In genomic region chr6:124918890-124919627, GRCm38 (mm10) we compare ENCODE assay signal across 9 mouse cellular contexts. TPM values are rescaled to one million over a fixed set of nuclear protein-coding genes. Genes with fewer than 3 reads are reported as not detected.
DNase-seq lines count a peak whose midpoint lies in the region; ATAC-seq lines count a peak whose summit lies in the region.
"Had no signal": no experiment of that assay in that cellular context is flagged by ENCODE, and none has a peak within 500 bp of the region (broad histone marks: within the 10 kb centered on the region; RNA-seq: fewer than 3 reads in every experiment).

No protein-coding gene starts in this region.

- H3K36me3 ChIP-seq in heart, embryonic 11.5 days (ENCODE audit: control insufficient read depth, insufficient read depth, low read length), result peaks cover 7% of the 10 kb centered on the region
- peaks cover 15% of the 10 kb centered on the region for H3K36me3 ChIP-seq in hindbrain, embryonic 10.5 days
- H3K36me3 ChIP-seq in midbrain, embryonic 10.5 days, result peaks cover 13% of the 10 kb centered on the region
- H3K36me3 ChIP-seq: G1E had no signal

- peak overlapping the region; percentile 99 for H3K27ac ChIP-seq in heart, embryonic 11.5 days (ENCODE audit: low read depth, low read length)
- H3K27ac ChIP-seq in hindbrain, embryonic 10.5 days, result peak overlapping the region; percentile 100
- peak overlapping the region; percentile 99 for H3K27ac ChIP-seq in midbrain, embryonic 10.5 days (replicated peaks)

- DNase-seq in heart, adult 9 months (ENCODE audit: low spot score in 2 of 2), result no peak
- DNase-seq in MN1 (ENCODE audit: low spot score), result peak; percentile 67
- DNase-seq in hindbrain, embryonic 10.5 days (ENCODE audit: low spot score), result peak; percentile 25
- peak; percentile 30 for DNase-seq in midbrain, embryonic 10.5 days (ENCODE audit: low spot score)
- DNase-seq in left cerebral cortex, postnatal 10 days (ENCODE audit: extremely low spot score in 1 of 2, low spot score in 2 of 2), result no peak
- DNase-seq in thymus, postnatal 0 days (ENCODE audit: low spot score), result no peak
- DNase-seq in spleen, postnatal 14 days (ENCODE audit: low spot score in 2 of 2), result no peak

- ATAC-seq in heart, embryonic 11.5 days (replicated peaks; ENCODE audit: insufficient number of reproducible peaks, low FRiP score, low TSS enrichment), result no peak

- peaks cover 42% of the 10 kb centered on the region for H3K4me1 ChIP-seq in heart, embryonic 11.5 days (ENCODE audit: control insufficient read depth, insufficient read depth, low read length)
- H3K4me1 ChIP-seq in hindbrain, embryonic 10.5 days (replicated peaks), result peaks cover 78% of the 10 kb centered on the region
- H3K4me1 ChIP-seq in midbrain, embryonic 10.5 days, result peaks cover 72% of the 10 kb centered on the region

- no peaks in the 10 kb centered on the region for H3K27me3 ChIP-seq in heart, embryonic 11.5 days (ENCODE audit: control insufficient read depth, insufficient read depth, low read length)
- no peaks in the 10 kb centered on the region for H3K27me3 ChIP-seq in hindbrain, embryonic 10.5 days (ENCODE audit: insufficient read depth, poor library complexity, severe bottlenecking)
- H3K27me3 ChIP-seq in midbrain, embryonic 10.5 days (ENCODE audit: low read depth, poor library complexity, severe bottlenecking), result no peaks in the 10 kb centered on the region

- peak overlapping the region; percentile 98 for H3K9ac ChIP-seq in heart, embryonic 11.5 days (ENCODE audit: low read depth, low read length)

- WGBS in heart, embryonic 11.5 days (ENCODE audit: insufficient replicate concordance), result 26% methylated on average over 13 of the region's 14 CpGs
- WGBS in hindbrain, embryonic 10.5 days, result 22% methylated on average over 14 of the region's 14 CpGs
- 25% methylated on average over 13 of the region's 14 CpGs for WGBS in midbrain, embryonic 10.5 days

- intact Hi-C loops in left cerebral cortex, postnatal 10 days (cut with DNase I), result no loop called here

- H3K4me3 ChIP-seq in heart, embryonic 11.5 days (ENCODE audit: low read depth, low read length), result peak overlapping the region; percentile 80
- H3K4me3 ChIP-seq in hindbrain, embryonic 10.5 days, result peak overlapping the region; percentile 90
- peak overlapping the region; percentile 90 for H3K4me3 ChIP-seq in midbrain, embryonic 10.5 days

- H3K9me3 ChIP-seq in heart, embryonic 11.5 days (replicated peaks; ENCODE audit: control insufficient read depth, low read length), result no peaks in the 10 kb centered on the region
- H3K9me3 ChIP-seq in hindbrain, embryonic 10.5 days, result no peaks in the 10 kb centered on the region
- no peaks in the 10 kb centered on the region for H3K9me3 ChIP-seq in midbrain, embryonic 10.5 days (replicated peaks)
- H3K9me3 ChIP-seq: G1E had no signal

- H3K4me2 ChIP-seq in heart, embryonic 11.5 days, result peak overlapping the region; percentile 90

RNA-seq across cellular contexts. Expression of gene Ptms, which starts 0.8 kb away (rescaled TPM):
- 138 and 158 TPM in 2 replicates for polyA plus RNA-seq in heart, embryonic 11.5 days (2014; fragmentation: Nextera tagmentation; extraction: Ambion mirVana)
- polyA plus RNA-seq in hindbrain, embryonic 10.5 days (2016; fragmentation: Nextera tagmentation; extraction: Ambion mirVana), result 271 and 416 TPM in 2 replicates
- 261 and 296 TPM in 2 replicates for polyA plus RNA-seq in midbrain, embryonic 10.5 days (2016; fragmentation: Nextera tagmentation; extraction: Ambion mirVana)
- 1,000 to 10,000 TPM; 1,368 to 1,394 TPM for total RNA-seq in left cerebral cortex, postnatal 10 days (2021)
- 204 and 256 TPM in 2 replicates for polyA plus RNA-seq in thymus, postnatal 0 days (2015; fragmentation: Nextera tagmentation; extraction: Ambion mirVana)

RNA-seq across cellular contexts. Expression of gene Lag3, which starts 7.6 kb away (rescaled TPM):
- polyA plus RNA-seq in heart, embryonic 11.5 days (2014; fragmentation: Nextera tagmentation; extraction: Ambion mirVana), result 1.1 and 1.3 TPM in 2 replicates
- 1.1 and 1.3 TPM in 2 replicates for polyA plus RNA-seq in hindbrain, embryonic 10.5 days (2016; fragmentation: Nextera tagmentation; extraction: Ambion mirVana)
- polyA plus RNA-seq in midbrain, embryonic 10.5 days (2016; fragmentation: Nextera tagmentation; extraction: Ambion mirVana), result 1.0 and 1.5 TPM in 2 replicates
- 1 to 10 TPM; 1.4 to 1.5 TPM for total RNA-seq in left cerebral cortex, postnatal 10 days (2021)
- 5.5 and 6.1 TPM in 2 replicates for polyA plus RNA-seq in thymus, postnatal 0 days (2015; fragmentation: Nextera tagmentation; extraction: Ambion mirVana)
- polyA plus RNA-seq: G1E had no signal

RNA-seq across cellular contexts. Expression of gene Mlf2, which starts 12.1 kb away (rescaled TPM):
- 326 and 347 TPM in 2 replicates for polyA plus RNA-seq in heart, embryonic 11.5 days (2014; fragmentation: Nextera tagmentation; extraction: Ambion mirVana)
- 417 and 499 TPM in 2 replicates for polyA plus RNA-seq in hindbrain, embryonic 10.5 days (2016; fragmentation: Nextera tagmentation; extraction: Ambion mirVana)
- 428 and 435 TPM in 2 replicates for polyA plus RNA-seq in midbrain, embryonic 10.5 days (2016; fragmentation: Nextera tagmentation; extraction: Ambion mirVana)
- total RNA-seq in left cerebral cortex, postnatal 10 days (2021), result 100 to 1,000 TPM; 597 to 610 TPM
- polyA plus RNA-seq in thymus, postnatal 0 days (2015; fragmentation: Nextera tagmentation; extraction: Ambion mirVana), result 267 and 277 TPM in 2 replicates

RNA-seq across cellular contexts. Expression of gene Cd4, which starts 31.0 kb away (rescaled TPM):
- polyA plus RNA-seq in heart, embryonic 11.5 days (2014; fragmentation: Nextera tagmentation; extraction: Ambion mirVana), result not detected in 2 replicates
- not detected in 2 replicates for polyA plus RNA-seq in hindbrain, embryonic 10.5 days (2016; fragmentation: Nextera tagmentation; extraction: Ambion mirVana)
- 0.05 TPM in 1 of 2 replicates, not detected in the other for polyA plus RNA-seq in midbrain, embryonic 10.5 days (2016; fragmentation: Nextera tagmentation; extraction: Ambion mirVana)
- total RNA-seq in left cerebral cortex, postnatal 10 days (2021), result 1 to 10 TPM; 1.2 to 3.7 TPM
- 102 TPM in 2 replicates for polyA plus RNA-seq in thymus, postnatal 0 days (2015; fragmentation: Nextera tagmentation; extraction: Ambion mirVana)
- polyA plus RNA-seq: G1E had no signal

RNA-seq across cellular contexts. Expression of gene Cops7a, which starts 46.3 kb away (rescaled TPM):
- 134 and 142 TPM in 2 replicates for polyA plus RNA-seq in heart, embryonic 11.5 days (2014; fragmentation: Nextera tagmentation; extraction: Ambion mirVana)
- polyA plus RNA-seq in hindbrain, embryonic 10.5 days (2016; fragmentation: Nextera tagmentation; extraction: Ambion mirVana), result 130 and 138 TPM in 2 replicates
- 140 and 142 TPM in 2 replicates for polyA plus RNA-seq in midbrain, embryonic 10.5 days (2016; fragmentation: Nextera tagmentation; extraction: Ambion mirVana)
- total RNA-seq in left cerebral cortex, postnatal 10 days (2021), result 100 to 1,000 TPM; 115 to 116 TPM
- polyA plus RNA-seq in thymus, postnatal 0 days (2015; fragmentation: Nextera tagmentation; extraction: Ambion mirVana), result 86.0 and 95.5 TPM in 2 replicates

Comparison
In these comparisons a context has a peak if more than half of its experiments do, and no peak if none do; other contexts are left out.
1. DNase-seq: peak in MN1 (single experiment), hindbrain, embryonic 10.5 days (single experiment) and midbrain, embryonic 10.5 days (single experiment); none in heart, adult 9 months (0 of 2), left cerebral cortex, postnatal 10 days (0 of 2), thymus, postnatal 0 days (single experiment) and spleen, postnatal 14 days (0 of 2).
2. Peak in every context shown above with its lines, with median percentiles within 50 percentile points of each other: H3K27ac ChIP-seq and H3K4me3 ChIP-seq.